Mouse (Mus musculus): ENCODE results near the gene Cdh5.

Cdh5 gene

GRCm38 (mm10) chr8:104188459-104188858 lies 87.0 kb downstream of the Cdh5 start:
- no peak for DNase-seq (ENCODE audit: low spot score in 2 of 2)

DNA sequence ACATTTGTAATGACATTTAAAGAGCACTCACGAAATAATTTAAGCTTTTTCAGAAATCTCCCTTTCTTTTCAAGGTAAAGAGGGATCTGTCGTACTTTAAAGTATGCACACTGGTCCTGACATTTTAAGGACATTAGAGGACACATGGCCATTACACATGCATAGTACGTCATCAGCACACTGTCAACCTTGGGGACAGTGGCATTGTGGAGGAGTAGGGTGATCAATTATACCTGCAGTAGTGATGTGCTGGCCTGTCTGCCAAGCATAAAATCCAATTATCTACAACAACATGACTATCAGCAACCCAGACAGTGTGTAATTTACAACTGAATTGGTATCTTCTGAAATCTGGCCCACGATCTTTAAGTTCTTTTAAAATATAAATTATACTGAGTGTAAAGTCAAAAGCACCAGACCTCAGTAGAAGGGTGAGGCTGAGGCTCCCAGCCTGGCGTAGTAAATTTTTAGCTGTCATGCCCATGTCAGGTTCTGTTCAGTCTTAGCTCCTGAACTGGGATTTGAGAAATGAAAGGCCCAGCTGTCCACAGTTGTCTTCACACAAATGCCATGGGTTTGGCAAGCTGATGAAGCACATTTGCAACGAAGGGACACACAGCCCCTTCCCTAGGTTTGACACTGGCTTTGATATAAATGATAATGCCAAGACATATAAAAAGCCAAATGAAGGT lies 89.5 kb downstream of the Cdh5 start:
- DNase-seq (ENCODE audit: low spot score in 2 of 2), result no peak

- DNase-seq (ENCODE audit: low spot score in 2 of 2), result no peak
Measured at GRCm38 (mm10) chr8:104191496-104191895, 90.1 kb downstream of the Cdh5 start.
